Mouse (Mus musculus) erythroblast, embryonic 14.5 days (primary cell): ENCODE data around the gene Prmt7.

Source experiments
- GATA1 ChIP-seq: IDR thresholded peaks from 2 replicates; pipeline ENCODE4 v1.6.1; 2012; ENCODE audit warnings: low read length, inconsistent platforms, mixed read lengths
- TAL1 ChIP-seq: IDR thresholded peaks from 3 replicates; pipeline ENCODE4 v1.6.1; 2012; ENCODE audit warnings: low read length, inconsistent platforms, mixed read lengths

DNA sequence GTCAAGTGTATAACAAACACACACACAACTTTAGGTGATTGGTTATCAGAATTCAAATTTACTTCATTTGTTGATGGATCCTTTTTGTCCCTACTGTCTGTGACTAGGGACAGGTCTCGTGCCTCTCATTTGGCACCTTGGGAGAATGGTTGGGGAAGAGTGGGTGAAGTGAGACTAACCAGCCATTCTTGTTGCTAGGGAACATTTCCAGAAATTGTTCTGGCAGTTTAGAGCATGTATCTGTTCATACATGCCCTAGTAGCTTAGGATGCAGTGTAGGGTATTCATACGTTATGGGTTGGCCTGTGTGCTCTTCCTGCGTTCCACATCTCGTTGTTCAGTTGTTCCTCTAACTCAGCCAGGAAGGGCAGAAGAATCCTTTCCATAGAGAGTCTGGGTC lies 21.6 kb upstream of the Prmt7 start:
- no peak for TF ChIP-seq GATA1
- TF ChIP-seq TAL1, result no peak
